Mouse (Mus musculus) C2C12 (cell line): ENCODE results near the gene Slc10a7.

Source experiments
- CTCF ChIP-seq: IDR thresholded peaks from one replicate; pipeline ENCODE4 v1.5.1; 2011; ENCODE audit not compliant: control insufficient read depth, insufficient read depth, insufficient read length
- FOSL1 ChIP-seq: IDR thresholded peaks from one replicate; pipeline ENCODE4 v1.8.0; 2011; ENCODE audit warnings: mild to moderate bottlenecking, low read length; ENCODE audit not compliant: poor library complexity, insufficient read depth, severe bottlenecking
- MYOD1 ChIP-seq: IDR thresholded peaks from one replicate; pipeline ENCODE4 v1.6.1; 2011; ENCODE audit warnings: low read depth; ENCODE audit not compliant: control insufficient read depth, insufficient read length

DNA sequence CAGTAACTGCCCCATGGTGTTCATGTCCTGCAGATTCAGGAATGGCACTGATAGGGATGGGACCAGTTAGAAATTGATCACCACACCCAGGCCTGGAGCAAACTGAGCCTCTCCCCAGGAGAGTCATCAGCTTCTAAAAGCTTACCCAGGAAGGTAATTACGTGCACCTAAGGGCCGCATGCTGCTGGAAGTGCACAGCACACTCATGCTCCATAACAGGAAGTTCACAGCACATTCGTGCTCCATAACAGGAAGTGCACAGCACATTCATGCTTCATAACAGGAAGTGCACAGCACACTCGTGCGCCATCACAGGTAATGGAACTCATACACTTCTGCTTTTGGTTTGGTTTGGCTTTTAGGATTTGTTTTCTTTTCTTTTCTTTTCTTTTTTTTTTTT lies 114.8 kb downstream of the Slc10a7 start:
- TF ChIP-seq FOSL1, result no peak
- TF ChIP-seq MYOD1, result no peak
- no peak for TF ChIP-seq CTCF
